Mouse (Mus musculus) embryonic facial prominence, embryonic 12.5 days (tissue): ENCODE data around the gene Ttll12. TPM values are rescaled to one million over a fixed set of nuclear protein-coding genes. Genes with fewer than 3 reads are reported as not detected.

Source experiments
- ATAC-seq: fragments of 200-750 bp; cut with Nextera tagmentation; 2 replicates; pipeline ENCODE4 v1.8.0; 2017; ENCODE audit not compliant: insufficient number of reproducible peaks, insufficient read depth, low FRiP score, low TSS enrichment
- H3K27ac ChIP-seq: fragments of 300-500 bp; sonication (generic); 2 replicates; pipeline ENCODE4 v1.5.1; 2016; ENCODE audit warnings: mild to moderate bottlenecking
- H3K27me3 ChIP-seq: fragments of 300-500 bp; sonication (generic); 2 replicates; pipeline ENCODE4 v1.6.1; 2016; ENCODE audit warnings: mild to moderate bottlenecking, moderate library complexity
- H3K36me3 ChIP-seq: fragments of 300-500 bp; sonication (generic); 2 replicates; pipeline ENCODE4 v1.6.1; 2016; ENCODE audit warnings: mild to moderate bottlenecking
- H3K4me1 ChIP-seq: fragments of 300-500 bp; sonication (generic); 2 replicates; pipeline ENCODE4 v1.6.1; 2016
- H3K4me2 ChIP-seq: fragments of 300-500 bp; sonication (generic); replicated peaks from 2 replicates; pipeline ENCODE4 v1.6.1; 2016; ENCODE audit warnings: mild to moderate bottlenecking, moderate library complexity
- H3K4me3 ChIP-seq: fragments of 300-500 bp; sonication (generic); 2 replicates; pipeline ENCODE4 v1.5.1; 2016; ENCODE audit warnings: mild to moderate bottlenecking
- H3K9ac ChIP-seq: fragments of 300-500 bp; sonication (generic); 2 replicates; pipeline ENCODE4 v1.6.1; 2016; ENCODE audit warnings: mild to moderate bottlenecking, moderate library complexity
- H3K9me3 ChIP-seq: fragments of 300-500 bp; sonication (generic); 2 replicates; pipeline ENCODE4 v1.6.1; 2016; ENCODE audit warnings: mild to moderate bottlenecking, moderate library complexity
- WGBS: fragments of 180-500 bp; shearing (Covaris S2); methylation state at CpG from one replicate; pipeline ENCODE4 v1.1.7; 2016; 5-methylcytosine and 5-hydroxymethylcytosine counted together
- polyA plus RNA-seq: library from polyadenylated mRNA; unstranded; fragments of >200 nt; fragmentation: Nextera tagmentation; extraction: Ambion mirVana; gene quantifications from 2 replicates; pipeline ENCODE4 v1.2.1, GENCODE M21; 2016

The Ttll12 gene
- polyA plus RNA-seq, 1 experiment from 2014 or later, result 48.9 TPM

- H3K4me1 ChIP-seq, result no peaks in the 10 kb centered on the region
- WGBS, result 80% methylated on average over 7 of the region's 7 CpGs
- no peak overlapping the region for H3K4me3 ChIP-seq
- H3K27ac ChIP-seq, result no peak overlapping the region
- H3K4me2 ChIP-seq, result no peak overlapping the region
- ATAC-seq, result no peak
- H3K9ac ChIP-seq, result no peak overlapping the region
- H3K36me3 ChIP-seq, result no peaks in the 10 kb centered on the region
- H3K27me3 ChIP-seq, result peaks cover 16% of the 10 kb centered on the region
- no peaks in the 10 kb centered on the region for H3K9me3 ChIP-seq
Observed at GRCm38 (mm10) chr15:83532606-83533005, 62.4 kb downstream of the Ttll12 start.

- peaks cover 22% of the 10 kb centered on the region for H3K27me3 ChIP-seq
- H3K27ac ChIP-seq, result no peak overlapping the region
- no peak overlapping the region for H3K4me3 ChIP-seq
- no peaks in the 10 kb centered on the region for H3K9me3 ChIP-seq
- no peak for ATAC-seq
- no peak overlapping the region for H3K9ac ChIP-seq
- WGBS, result 83% methylated on average over 5 of the region's 5 CpGs
- no peaks in the 10 kb centered on the region for H3K36me3 ChIP-seq
- H3K4me2 ChIP-seq, result no peak overlapping the region
- 0 out of 2 replicates have a peak, but pooled peaks cover 1% of the 10 kb centered on the region for H3K4me1 ChIP-seq
Observed at GRCm38 (mm10) chr15:83531961-83532469, 62.9 kb downstream of the Ttll12 start.

- 77% methylated on average over 6 of the region's 6 CpGs for WGBS
- Histone ChIP-seq H3K27me3 (peaks cover 35% of the 10 kb centered on the region), H3K4me3 (no peak overlapping the region), H3K4me1 (peaks cover 12% of the 10 kb centered on the region), H3K9me3 (no peaks in the 10 kb centered on the region), H3K9ac (no peak overlapping the region), H3K4me2 (no peak overlapping the region), H3K36me3 (no peaks in the 10 kb centered on the region), H3K27ac (no peak overlapping the region)
- ATAC-seq, result no peak
Observed at GRCm38 (mm10) chr15:83530688-83531087, 64.3 kb downstream of the Ttll12 start.

GRCm38 (mm10) chr15:83530233-83530632, 64.7 kb downstream of the Ttll12 start:
- 69% methylated on average over 9 of the region's 9 CpGs for WGBS
- ATAC-seq, result no peak
- Histone ChIP-seq H3K4me2 (no peak overlapping the region), H3K27me3 (peaks cover 40% of the 10 kb centered on the region), H3K4me3 (no peak overlapping the region), H3K9me3 (no peaks in the 10 kb centered on the region), H3K27ac (no peak overlapping the region), H3K4me1 (peaks cover 15% of the 10 kb centered on the region), H3K36me3 (no peaks in the 10 kb centered on the region), H3K9ac (no peak overlapping the region)

- peaks cover 44% of the 10 kb centered on the region for H3K27me3 ChIP-seq
Observed at GRCm38 (mm10) chr15:83529765-83530164, 65.2 kb downstream of the Ttll12 start.

GRCm38 (mm10) chr15:83528892-83529291, 66.1 kb downstream of the Ttll12 start:
- H3K4me1 ChIP-seq, result peaks cover 15% of the 10 kb centered on the region
- no peak overlapping the region for H3K4me2 ChIP-seq
- no peaks in the 10 kb centered on the region for H3K9me3 ChIP-seq
- no peaks in the 10 kb centered on the region for H3K36me3 ChIP-seq
- no peak for ATAC-seq
- H3K27me3 ChIP-seq, result peaks cover 51% of the 10 kb centered on the region
- no peak overlapping the region for H3K4me3 ChIP-seq
- 71% methylated on average over 4 of the region's 4 CpGs for WGBS
- no peak overlapping the region for H3K9ac ChIP-seq
- H3K27ac ChIP-seq, result no peak overlapping the region

More at GRCm38 (mm10) chr15:83529765-83530164, 65.2 kb downstream of the Ttll12 start:
- no peak overlapping the region for H3K4me2 ChIP-seq
- H3K9ac ChIP-seq, result no peak overlapping the region
- 77% methylated on average over 5 of the region's 5 CpGs for WGBS
- no peak overlapping the region for H3K4me3 ChIP-seq
- peaks cover 15% of the 10 kb centered on the region for H3K4me1 ChIP-seq
- H3K36me3 ChIP-seq, result no peaks in the 10 kb centered on the region
- H3K27ac ChIP-seq, result no peak overlapping the region
- no peaks in the 10 kb centered on the region for H3K9me3 ChIP-seq
- ATAC-seq, result no peak

GRCm38 (mm10) chr15:83527747-83528146, 67.2 kb downstream of the Ttll12 start:
- no peak overlapping the region for H3K9ac ChIP-seq
- H3K27ac ChIP-seq, result no peak overlapping the region
- no peaks in the 10 kb centered on the region for H3K9me3 ChIP-seq
- H3K4me1 ChIP-seq, result peaks cover 19% of the 10 kb centered on the region
- ATAC-seq, result no peak
- WGBS, result 55% methylated on average over 2 of the region's 2 CpGs
- H3K4me3 ChIP-seq, result no peak overlapping the region
- no peak overlapping the region for H3K4me2 ChIP-seq
- peaks cover 54% of the 10 kb centered on the region for H3K27me3 ChIP-seq
- no peaks in the 10 kb centered on the region for H3K36me3 ChIP-seq

- H3K36me3 ChIP-seq, result no peaks in the 10 kb centered on the region
- H3K4me2 ChIP-seq, result peak overlapping the region; percentile 88
- no peak overlapping the region for H3K27ac ChIP-seq
- peaks cover 54% of the 10 kb centered on the region for H3K27me3 ChIP-seq
- H3K4me1 ChIP-seq, result peaks cover 19% of the 10 kb centered on the region
- peak overlapping the region; percentile 41 for H3K9ac ChIP-seq
- H3K4me3 ChIP-seq, result peak overlapping the region; percentile 45
- ATAC-seq, result 0 out of 2 replicates have a peak, but pooled peaks have one; percentile 41
- WGBS, result 2% methylated on average over 26 of the region's 26 CpGs
- H3K9me3 ChIP-seq, result no peaks in the 10 kb centered on the region
Observed at GRCm38 (mm10) chr15:83527092-83527437, 67.9 kb downstream of the Ttll12 start.

GRCm38 (mm10) chr15:83526424-83527091, 68.4 kb downstream of the Ttll12 start, which contains the start of gene Bik:
Gene Bik (plus strand): TSS chr15:83526862.
- Histone ChIP-seq H3K27ac (no peak within 1 kb of the TSS), H3K4me3 (peak within 1 kb of the TSS; percentile 45), H3K9ac (peak within 1 kb of the TSS; percentile 41), H3K4me2 (peak within 1 kb of the TSS; percentile 88), H3K4me1 (peaks cover 19% of the 10 kb centered on the region), H3K9me3 (no peaks in the 10 kb centered on the region), H3K27me3 (peaks cover 54% of the 10 kb centered on the region), H3K36me3 (no peaks in the 10 kb centered on the region)
- under 1% methylated on average over 45 of the region's 45 CpGs for WGBS
- 0 out of 2 replicates have a peak, but pooled peaks have one; percentile 59 for ATAC-seq

Other genes starting within 250 kb of the Ttll12 start
- 43.2 and 43.3 TPM in 2 replicates for gene Arfgap3, start 244.9 kb downstream of the Ttll12 start, polyA plus RNA-seq
- 49.6 and 54.4 TPM in 2 replicates for gene Pacsin2, start 130.6 kb downstream of the Ttll12 start, polyA plus RNA-seq
- 26.6 and 27.6 TPM in 2 replicates for gene Ttll1, start 84.3 kb downstream of the Ttll12 start, polyA plus RNA-seq
- 3.4 TPM in 2 replicates for gene Bik, start 68.3 kb downstream of the Ttll12 start, polyA plus RNA-seq
- gene Tspo, start 31.6 kb downstream of the Ttll12 start, polyA plus RNA-seq, result 25.1 and 27.1 TPM in 2 replicates
- 51.3 and 52.7 TPM in 2 replicates for gene Mcat, start 31.4 kb downstream of the Ttll12 start, polyA plus RNA-seq
- 48.4 and 57.9 TPM in 2 replicates for gene Scube1, start 129.9 kb upstream of the Ttll12 start, polyA plus RNA-seq
- gene Mpped1, start 184.3 kb upstream of the Ttll12 start, polyA plus RNA-seq, result 10.1 and 11.5 TPM in 2 replicates